Mouse (Mus musculus) frontal cortex, postnatal 10 days (tissue): ENCODE data around the gene Rpusd3.
A peak's percentile ranks its signal among the peaks of the same experiment; 100 is the strongest.

ENCODE experiments used
- DNase-seq, 2 experiments: peaks; one replicate each; pipeline ENCODE4 v3.0.0; 2022; ENCODE audit warnings: low spot score in 2 of 2, mixed read lengths in 1 of 2

The Rpusd3 gene

GRCm38 (mm10) chr6:113430846-113431245, 11.7 kb upstream of the Rpusd3 start:
- no peak for DNase-seq

- DNase-seq = no peak
These were observed 10.8 kb upstream of the Rpusd3 start for GRCm38 (mm10) chr6:113429965-113430364.

GRCm38 (mm10) chr6:113428006-113428405, 8.9 kb upstream of the Rpusd3 start:
- no peak for DNase-seq

GRCm38 (mm10) chr6:113427397-113427796, 8.3 kb upstream of the Rpusd3 start:
- no peak for DNase-seq

GRCm38 (mm10) chr6:113426696-113427095, 7.6 kb upstream of the Rpusd3 start:
- no peak for DNase-seq

GRCm38 (mm10) chr6:113424187-113424586, 5.0 kb upstream of the Rpusd3 start:
- DNase-seq = no peak

GRCm38 (mm10) chr6:113423000-113423399, 3.9 kb upstream of the Rpusd3 start:
- DNase-seq = no peak

GRCm38 (mm10) chr6:113418441-113419198, 520 bp downstream of the Rpusd3 start:
- DNase-seq = no peak

GRCm38 (mm10) chr6:113416416-113416815, 2.7 kb downstream of the Rpusd3 start:
- no peak for DNase-seq

GRCm38 (mm10) chr6:113410001-113410400, 9.1 kb downstream of the Rpusd3 start:
- no peak for DNase-seq

GRCm38 (mm10) chr6:113406683-113407082, 12.5 kb downstream of the Rpusd3 start:
- DNase-seq = no peak

- no peak for DNase-seq
These were observed 13.7 kb downstream of the Rpusd3 start for GRCm38 (mm10) chr6:113405483-113405882.

GRCm38 (mm10) chr6:113404649-113405448, 14.3 kb downstream of the Rpusd3 start:
- DNase-seq = no peak

GRCm38 (mm10) chr6:113402094-113402493, 17.0 kb downstream of the Rpusd3 start:
- DNase-seq = no peak

GRCm38 (mm10) chr6:113396270-113397030, 22.7 kb downstream of the Rpusd3 start:
- no peak for DNase-seq

- no peak for DNase-seq
These were observed 23.6 kb downstream of the Rpusd3 start for GRCm38 (mm10) chr6:113395501-113395900.

- DNase-seq = no peak
These were observed 24.3 kb downstream of the Rpusd3 start for GRCm38 (mm10) chr6:113394811-113395210.

- DNase-seq = no peak
These were observed 25.2 kb downstream of the Rpusd3 start for GRCm38 (mm10) chr6:113393951-113394350.

GRCm38 (mm10) chr6:113392387-113393071, 26.6 kb downstream of the Rpusd3 start:
- DNase-seq = peak in 1 of 2 experiments; percentile 63

GRCm38 (mm10) chr6:113392015-113392386, 27.1 kb downstream of the Rpusd3 start:
- no peak for DNase-seq

GRCm38 (mm10) chr6:113390715-113391114, 28.4 kb downstream of the Rpusd3 start:
- no peak for DNase-seq

- DNase-seq = no peak
These were observed 30.2 kb downstream of the Rpusd3 start, which contains the start of gene Ttll3 for GRCm38 (mm10) chr6:113388960-113389359. TSS of gene Ttll3 (plus strand) at chr6:113389260.
